Mouse (Mus musculus) spleen, postnatal 14 days (tissue): Measurements from ENCODE around the gene Traf4.

ENCODE experiments used
- DNase-seq, 2 experiments: peaks; one replicate each; pipeline ENCODE4 v3.0.0; 2021 to 2022; ENCODE audit warnings: low spot score in 2 of 2

Gene Traf4

DNA sequence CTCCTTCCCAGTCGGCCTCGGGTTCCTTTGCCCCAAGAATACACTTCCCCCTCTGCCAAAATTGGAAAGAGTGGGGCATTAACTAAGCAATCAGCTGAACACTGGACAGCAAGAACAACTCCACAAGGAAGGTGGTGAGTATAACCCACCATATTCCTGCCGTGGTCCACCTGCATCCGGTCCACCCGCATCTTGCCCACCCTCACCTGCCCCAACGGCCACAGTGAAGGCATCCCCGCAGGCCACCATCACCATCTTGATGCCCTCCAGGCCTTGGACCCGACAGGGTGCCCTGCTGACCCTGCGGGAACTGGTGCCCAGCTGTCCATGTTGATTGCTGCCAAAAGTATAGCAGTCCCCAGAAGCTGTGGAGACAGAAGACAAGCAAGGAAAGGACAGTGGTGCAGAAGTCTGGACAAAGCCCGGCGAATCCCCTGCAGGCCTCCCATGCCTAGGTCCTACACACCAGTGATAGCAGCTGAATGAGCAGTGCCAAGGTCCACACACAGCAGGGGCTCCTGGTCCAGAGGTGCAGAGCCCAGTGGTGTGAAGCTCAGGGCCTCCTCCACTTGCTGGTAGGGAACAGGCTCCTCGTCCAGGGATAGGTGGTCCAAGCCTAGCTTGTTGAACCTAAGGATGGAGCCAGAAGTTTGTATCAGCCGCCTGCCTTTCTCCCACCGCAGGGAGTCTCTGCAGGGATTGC is 2.0 kb upstream of the Traf4 start:
- DNase-seq: no peak

GRCm38 (mm10) chr11:78166640-78167039 is 1.3 kb upstream of the Traf4 start:
- no peak for DNase-seq

DNA sequence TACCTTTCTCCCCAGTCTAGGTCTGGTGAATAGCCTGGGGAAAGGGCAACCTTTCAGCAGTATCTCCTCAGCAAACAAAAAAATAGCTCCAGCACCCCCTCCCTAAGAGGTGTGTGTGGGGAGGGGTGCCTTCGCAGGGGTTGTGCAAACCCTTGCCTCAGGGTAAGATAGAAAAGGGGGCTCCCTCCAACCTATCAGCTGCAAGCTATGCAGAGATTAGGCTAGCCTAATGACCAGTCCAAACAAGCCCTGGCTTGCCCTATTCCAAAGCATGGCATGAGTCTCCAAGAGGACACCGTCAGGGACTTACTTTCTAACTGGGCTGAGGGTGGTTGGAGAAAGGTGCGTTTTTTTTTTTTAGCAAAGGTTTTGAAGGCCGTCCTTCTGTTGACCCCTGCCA is 772 bp upstream of the Traf4 start:
- DNase-seq: no peak

- peak in 1 of 2 experiments; percentile 30 for DNase-seq
Measured at GRCm38 (mm10) chr11:78165761-78166109, 346 bp upstream of the Traf4 start.

DNA sequence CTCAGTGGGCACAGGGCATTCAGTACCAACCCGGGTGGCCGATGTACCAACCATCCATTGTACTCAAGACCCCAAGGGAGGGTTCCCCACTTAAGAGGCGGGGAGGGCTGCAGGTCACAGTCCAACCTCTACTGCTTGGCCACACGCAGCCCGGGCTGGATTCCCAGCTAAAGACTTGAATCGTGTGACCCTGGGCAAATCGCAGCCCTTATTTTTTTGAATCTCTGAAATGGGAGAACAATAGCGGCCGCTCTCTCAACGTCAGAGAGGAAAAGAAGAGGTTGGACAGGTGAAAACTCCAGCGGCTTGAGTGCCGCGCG is 825 bp downstream of the Traf4 start:
- no peak for DNase-seq

DNA sequence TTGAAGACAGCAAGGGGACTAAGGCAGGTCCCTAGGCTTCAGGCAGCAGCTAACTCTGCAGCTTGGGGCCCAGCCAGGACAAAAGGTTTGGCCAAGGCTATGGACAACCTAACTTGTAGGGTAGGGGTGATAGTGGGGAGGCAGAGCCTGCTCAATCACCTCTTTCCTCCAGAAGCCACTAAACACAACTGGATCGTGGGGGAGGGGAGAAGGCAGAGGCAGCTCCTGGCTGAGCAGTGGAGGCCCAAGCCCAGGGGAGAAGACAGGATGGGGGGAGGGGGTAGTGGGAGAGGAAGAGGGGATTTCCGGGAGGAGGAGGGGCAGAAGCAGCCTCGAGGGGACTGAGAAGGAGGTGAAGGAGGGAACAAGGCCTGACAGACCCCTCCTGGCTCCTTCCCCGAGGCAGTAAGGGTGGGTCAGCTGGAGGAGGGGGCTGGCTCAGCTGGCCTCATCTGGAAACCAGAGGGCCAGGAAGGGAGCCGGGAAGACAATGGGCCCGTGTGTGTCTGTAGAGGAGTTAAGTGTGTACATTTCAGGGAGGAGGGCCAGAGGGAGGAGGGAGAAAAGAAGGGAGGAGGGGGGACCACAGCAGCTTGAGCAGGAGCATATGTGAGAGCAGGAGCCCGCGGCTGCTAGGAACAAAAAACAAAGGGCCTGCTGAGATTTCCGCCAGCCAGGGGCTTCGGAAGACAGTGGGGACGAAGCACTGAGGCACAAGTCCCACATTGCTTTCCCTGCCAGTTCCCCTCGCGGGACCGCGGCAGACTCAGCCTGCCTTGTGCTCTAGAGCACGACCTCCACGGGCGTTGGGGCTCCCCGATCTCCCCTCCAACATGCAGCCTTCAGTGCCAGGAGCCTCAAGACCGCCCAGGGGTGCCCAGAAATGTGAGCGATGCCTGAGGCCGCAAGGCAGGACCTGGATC is 1.4 kb downstream of the Traf4 start:
- peak in 1 of 2 experiments; percentile 21 for DNase-seq

- DNase-seq: no peak
Measured at GRCm38 (mm10) chr11:78163045-78163444, 2.3 kb downstream of the Traf4 start.

DNA sequence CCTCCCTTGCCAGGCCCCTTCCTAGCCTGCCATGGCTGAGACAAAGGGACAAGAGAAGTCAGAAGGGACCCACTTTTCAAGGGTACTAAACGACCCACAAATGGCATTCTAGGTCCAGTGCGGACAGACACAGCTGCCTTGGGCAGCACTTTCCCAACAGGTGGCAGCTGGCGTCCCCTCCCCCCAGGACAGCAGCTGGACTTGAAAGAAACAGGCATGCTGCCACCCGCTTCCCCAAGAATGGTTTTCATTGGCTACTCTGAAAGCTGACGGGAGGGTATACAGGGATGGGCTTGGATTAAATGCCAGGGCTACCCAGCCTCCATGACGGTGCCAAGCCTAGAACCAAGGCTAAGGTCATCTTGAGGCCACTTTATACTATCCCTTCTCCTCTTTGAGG is 2.9 kb downstream of the Traf4 start:
- no peak for DNase-seq

DNA sequence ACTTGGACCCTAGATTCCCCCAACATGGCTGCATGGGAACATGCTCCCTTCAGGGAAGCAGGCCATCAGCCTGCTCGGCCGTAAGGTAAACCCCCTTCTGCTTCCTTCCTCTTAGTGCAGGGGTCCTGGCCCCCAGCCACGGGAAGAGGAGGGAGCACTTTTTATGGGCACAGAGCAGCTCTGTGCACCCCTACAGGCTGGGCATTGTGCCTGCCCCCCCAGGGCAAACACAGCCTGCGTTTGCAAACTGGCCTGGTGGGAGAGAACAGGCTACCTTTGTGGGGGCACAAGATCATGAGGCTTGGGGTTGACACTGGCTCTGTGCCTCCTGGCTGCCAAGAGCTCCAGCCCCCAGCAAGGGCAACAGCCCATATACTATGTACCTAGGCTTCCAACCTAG is 3.4 kb downstream of the Traf4 start:
- DNase-seq: no peak

- no peak for DNase-seq
Measured at GRCm38 (mm10) chr11:78161169-78161568, 4.2 kb downstream of the Traf4 start.

- DNase-seq: no peak
Measured at GRCm38 (mm10) chr11:78160675-78161074, 4.7 kb downstream of the Traf4 start.

GRCm38 (mm10) chr11:78160171-78160570 is 5.2 kb downstream of the Traf4 start:
- no peak for DNase-seq

DNA sequence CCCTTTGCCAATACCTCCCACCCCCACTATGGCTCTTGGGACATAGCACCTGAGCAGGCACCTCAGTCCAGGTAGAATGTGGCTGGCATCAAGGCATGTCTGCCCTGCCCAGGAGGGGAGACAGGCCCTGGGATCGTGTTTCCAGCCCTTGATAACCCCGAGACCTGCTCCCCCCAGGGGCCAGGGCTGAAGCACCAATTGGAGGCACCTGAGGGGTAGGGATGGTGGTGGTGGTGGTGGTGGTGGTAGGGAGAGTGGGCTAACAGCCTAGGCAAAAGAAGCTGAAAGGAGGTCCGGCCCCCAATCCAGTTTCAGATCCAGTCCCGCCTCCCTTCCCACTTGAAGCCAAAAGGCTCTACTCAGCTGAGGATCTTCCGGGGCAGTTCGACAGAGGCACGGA is 5.8 kb downstream of the Traf4 start:
- DNase-seq: no peak

DNA sequence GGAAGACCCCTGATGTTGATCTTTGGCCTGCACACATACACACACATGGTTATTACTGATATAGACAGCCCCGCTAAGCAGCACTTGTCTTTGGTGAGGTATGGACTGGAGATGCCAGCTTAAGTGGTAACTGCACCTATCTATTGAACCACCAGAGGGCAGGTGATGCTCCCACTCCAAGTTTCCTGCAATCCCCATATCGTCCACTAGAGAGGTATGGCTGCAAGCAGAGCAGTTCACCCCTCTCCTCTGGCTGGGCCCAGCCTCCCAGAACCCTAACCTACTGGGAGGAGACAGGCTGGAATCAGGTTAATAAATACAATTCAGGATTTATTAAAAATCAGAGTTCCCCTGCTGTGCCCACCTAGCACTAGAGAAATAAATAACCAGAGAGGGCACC is 6.3 kb downstream of the Traf4 start:
- peak; percentile 59 to 79 for DNase-seq

DNA sequence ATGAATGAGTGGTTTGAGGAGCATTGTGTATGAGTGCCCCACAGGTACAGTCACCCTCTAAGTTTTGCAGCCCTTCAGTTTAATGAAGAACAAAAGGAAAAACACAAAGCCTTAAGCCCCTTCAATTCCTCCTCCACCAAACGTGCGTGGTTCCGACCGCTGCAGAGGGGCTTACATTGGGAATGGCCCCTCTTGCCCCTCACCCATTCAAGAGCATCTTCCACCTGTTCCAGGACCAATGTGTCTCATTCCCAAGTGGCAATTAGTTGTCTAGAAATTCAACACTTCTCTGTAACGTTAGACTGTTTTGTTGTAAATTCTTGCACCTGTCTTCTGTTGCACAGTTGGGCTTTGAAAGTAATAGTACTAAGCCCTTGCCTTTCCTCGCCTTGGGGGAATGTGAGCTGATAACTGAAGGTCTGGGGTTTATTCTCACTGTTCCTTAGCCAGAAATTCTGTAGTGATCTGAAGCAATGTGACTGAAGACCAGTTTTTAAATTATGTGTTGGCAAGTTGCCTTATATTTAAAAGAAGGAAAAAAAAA is 9.2 kb downstream of the Traf4 start:
- no peak for DNase-seq

DNA sequence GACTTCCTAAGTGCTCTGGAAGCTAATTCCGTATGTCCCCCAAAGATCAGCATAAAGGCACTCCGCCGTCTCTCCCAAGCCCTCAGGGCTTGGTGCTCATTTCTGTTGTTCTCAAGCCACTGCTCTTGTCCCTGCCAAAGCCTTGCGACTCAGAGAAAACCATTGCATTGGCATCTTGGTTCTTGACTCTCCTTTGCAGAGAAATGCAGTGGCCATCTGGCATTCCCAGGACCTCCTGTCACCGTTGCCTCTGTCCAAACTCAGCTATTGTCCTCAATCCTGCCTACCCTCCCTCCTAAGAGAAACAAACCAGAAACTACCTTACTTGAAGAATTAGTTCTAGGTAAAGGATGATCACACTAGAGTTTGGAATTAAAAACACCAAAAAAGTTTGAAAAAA is 9.7 kb downstream of the Traf4 start:
- DNase-seq: no peak

GRCm38 (mm10) chr11:78153778-78154177 is 11.6 kb downstream of the Traf4 start:
- no peak for DNase-seq

DNA sequence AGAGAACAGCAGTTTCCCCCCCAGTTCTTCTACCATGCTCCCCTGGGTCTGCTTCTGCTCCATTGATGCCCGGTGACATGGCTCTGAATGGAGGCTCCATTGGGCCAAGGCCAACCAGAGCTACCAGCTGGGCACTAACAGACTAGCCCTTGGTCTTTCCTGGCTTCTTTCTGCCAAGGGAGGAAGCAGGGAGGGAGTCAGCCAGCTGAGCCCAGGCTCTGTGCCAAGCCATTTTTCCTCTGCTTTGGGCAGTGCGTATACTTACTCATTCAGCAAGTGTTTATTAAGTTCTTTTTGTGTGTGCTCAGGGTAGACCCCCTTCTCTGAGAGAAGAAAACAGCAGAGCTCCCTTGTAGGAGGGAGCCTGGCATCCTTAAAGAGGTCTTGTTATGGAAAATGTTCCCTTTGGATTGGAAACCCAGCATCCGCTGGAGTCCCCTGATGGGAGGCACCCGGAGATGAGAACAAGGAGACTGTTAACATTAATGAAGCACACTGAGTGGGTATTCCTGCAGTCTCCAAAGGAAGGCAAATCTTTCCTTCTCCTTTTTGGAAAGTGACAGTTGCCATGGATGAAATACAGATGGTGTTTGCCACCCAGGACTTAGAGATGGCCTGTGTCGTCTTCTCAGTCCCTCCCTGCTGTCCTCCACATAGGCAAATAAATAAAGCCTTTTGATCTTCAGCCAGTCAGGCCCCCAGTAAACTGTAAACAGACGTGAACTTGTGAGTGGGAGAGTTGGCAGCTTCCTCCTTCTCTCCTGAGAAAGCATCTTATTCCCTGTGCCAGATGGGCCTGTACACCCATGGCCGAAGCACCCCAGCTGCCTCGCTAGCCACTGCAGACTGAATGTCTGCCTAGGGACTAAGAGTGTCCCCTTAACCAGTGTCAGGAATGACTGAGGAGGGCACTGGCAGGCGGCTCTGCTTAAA is 12.8 kb downstream of the Traf4 start:
- DNase-seq: no peak

DNA sequence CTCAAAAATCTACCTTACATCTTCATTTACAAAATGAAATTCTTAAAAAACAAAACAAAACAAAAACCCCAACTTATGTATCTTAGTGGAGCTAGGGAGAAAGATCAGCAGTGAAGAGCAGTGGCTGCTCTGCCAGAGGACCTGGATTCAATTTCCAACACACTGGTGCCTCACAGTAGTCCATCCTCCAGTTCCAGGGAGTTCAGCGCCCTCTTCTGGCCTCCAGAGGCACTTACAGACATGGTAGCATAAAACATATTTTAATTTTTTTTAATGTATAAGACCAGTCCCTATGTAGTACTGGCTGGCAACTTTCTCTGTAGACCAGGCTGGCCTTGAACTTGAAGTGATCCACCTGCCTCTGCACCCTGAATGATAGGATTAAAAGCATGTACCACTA is 14.2 kb downstream of the Traf4 start:
- peak in 1 of 2 experiments; percentile 29 for DNase-seq

- DNase-seq: no peak
Measured at GRCm38 (mm10) chr11:78146707-78147543, 18.5 kb downstream of the Traf4 start.

DNA sequence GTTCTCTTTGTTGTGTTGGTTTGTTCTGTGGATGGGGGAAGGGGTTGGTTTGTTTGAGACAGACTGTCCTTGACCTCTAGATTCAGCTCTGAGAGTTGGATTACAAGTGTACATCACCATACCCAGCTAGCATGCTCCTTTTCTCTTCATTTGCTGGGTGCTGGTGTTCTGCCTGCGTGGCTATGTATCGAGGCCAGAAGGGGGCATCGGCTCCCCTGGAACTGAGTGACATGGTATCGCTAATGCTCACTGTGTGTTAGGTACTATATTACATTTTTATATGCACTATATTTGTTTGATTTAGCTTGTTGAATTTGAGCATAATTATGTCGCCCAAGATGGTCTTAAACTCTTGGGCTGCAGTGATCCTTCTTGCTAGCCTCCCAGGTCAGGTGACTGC is 19.2 kb downstream of the Traf4 start:
- no peak for DNase-seq
